Mouse (Mus musculus) NIH3T3 (cell line): Measurements from ENCODE around the gene Cchcr1.

Experiments
- DNase-seq: peaks from one replicate; pipeline ENCODE4 v3.0.0-alpha.2; 2012; ENCODE audit warnings: low read depth

Cchcr1 gene

DNA sequence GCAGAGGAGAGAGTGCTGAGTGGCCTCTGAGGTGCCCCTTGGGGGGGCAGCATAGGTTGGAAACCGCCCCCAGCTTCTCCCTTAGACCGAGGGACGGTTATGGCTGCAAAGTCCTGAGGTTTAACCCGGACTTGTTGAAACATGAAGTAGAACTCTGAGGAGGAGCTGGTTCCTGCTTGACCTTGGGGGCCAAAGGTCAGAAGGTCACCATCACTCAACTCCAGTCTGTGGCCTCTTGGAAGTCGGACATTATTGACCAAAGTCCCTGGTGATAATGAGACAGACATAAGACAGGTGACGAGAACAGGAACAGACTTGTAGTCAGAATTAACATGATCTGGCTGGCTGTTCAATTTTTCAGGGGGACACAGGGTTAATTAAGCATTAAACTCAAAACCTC lies 2.1 kb upstream of the Cchcr1 start:
- no peak for DNase-seq

DNA sequence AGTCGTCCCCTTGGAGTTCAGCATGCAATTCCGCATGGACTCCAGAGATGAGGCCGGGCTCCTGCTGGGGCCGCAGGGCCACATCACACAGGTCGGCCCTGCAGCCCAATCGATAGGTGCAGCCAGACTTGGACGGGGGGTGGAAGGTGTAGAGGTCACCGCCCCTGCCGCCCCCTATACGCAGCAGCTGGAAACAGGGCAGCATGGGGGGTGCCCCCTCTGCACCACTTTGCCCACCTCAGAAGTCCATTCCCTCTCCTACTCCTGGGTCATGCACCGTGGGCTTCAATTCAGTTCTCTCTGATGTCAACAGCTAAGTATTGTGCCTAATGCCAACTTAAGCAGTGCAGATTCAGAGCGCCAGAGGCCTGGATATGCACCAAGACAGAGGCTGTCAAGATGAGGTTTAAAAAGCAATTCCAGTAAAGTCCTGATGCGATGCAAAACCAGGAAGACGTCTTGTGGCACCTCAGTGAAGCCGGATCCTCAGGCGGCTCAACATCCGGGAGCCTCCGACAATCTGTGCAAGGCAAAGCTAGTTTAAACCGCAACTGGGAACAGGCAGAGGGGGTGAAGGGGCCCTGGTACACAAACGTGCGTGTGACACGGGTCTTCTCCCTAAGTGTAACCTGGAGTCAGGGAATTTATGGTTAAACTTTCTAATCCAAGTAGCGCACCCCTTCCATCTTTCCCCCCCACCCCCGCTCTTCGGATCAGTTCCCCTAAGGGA lies 824 bp upstream of the Cchcr1 start:
- DNase-seq, result peak; percentile 61

DNA sequence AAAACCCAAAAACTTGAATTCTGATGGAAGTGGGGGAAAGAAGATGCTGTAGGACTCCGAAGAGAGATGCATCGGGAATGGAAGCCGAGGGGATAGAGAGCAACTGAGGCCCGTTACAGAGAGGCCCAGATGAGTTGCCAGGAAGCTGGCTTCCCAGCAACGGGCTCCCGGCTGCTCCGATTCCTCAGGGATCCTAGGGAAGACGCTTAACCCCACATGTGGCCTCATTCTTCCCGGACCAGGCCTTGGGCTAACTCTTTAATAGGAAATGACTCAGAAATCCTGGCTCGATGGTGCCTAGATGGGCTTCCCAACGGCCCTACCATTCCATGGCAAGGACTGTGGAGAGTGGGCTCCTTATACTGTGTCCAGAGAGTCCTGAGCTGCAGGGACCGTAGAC lies 626 bp downstream of the Cchcr1 start:
- DNase-seq, result peak; percentile 71

DNA sequence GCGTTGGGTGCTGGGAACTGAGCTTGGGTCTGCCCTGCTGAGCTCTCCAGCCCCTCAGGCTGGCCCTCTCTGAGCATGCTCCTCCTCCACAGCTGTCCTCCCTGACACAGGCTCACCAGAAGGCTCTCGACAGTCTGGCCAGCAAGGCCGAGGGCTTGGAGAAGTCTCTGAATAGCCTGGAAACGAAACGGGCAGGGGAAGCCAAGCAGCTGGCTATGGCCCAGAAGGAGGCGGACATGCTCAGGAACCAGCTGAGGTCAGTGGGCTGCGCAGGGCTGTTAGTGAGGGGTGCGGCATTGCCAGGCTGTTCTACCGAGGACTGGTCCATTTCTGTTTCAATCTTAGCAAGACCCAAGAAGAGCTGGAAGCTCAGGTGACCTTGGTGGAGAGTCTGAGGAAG lies 7.5 kb downstream of the Cchcr1 start:
- no peak for DNase-seq

DNA sequence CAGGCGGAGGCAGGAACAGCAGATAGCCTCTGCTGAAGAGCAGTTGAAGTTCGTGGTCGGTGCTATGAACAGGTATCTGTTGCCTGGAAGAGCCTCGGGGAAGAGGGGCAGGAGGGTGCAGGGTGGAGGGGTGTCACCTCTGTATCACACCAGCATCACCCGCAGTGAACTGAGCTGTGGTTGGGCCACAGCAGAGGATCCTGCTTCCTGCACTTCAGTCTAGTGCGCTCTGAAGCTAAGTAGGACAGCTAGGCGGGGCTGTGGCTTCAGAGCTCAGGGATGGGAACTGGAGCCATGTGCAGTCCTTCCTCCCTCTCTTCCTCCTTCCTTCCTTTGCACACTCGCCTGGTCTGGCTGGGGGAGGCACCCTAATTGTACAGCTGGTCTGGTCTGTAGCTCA lies 9.7 kb downstream of the Cchcr1 start:
- DNase-seq, result no peak

DNA sequence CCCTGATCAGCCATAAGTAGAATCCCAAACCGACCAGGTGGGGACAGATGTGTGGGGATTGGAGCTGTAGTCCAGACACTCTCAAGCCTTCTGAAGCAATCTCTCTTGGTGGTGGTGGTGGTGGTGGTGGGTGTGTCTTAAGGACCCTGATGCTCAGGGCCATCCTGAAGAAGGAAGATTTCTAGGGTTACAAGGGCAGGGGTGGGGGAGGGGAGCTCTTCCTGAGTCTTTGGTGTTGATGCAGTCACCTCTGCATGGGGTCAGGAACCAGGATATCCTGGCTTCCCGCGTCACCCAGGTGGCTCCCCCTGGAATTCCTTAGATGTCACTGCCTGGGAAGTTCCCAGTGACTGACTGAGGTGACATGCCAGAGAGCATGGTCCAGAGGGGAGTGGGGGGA lies 15.5 kb downstream of the Cchcr1 start:
- no peak for DNase-seq

DNA sequence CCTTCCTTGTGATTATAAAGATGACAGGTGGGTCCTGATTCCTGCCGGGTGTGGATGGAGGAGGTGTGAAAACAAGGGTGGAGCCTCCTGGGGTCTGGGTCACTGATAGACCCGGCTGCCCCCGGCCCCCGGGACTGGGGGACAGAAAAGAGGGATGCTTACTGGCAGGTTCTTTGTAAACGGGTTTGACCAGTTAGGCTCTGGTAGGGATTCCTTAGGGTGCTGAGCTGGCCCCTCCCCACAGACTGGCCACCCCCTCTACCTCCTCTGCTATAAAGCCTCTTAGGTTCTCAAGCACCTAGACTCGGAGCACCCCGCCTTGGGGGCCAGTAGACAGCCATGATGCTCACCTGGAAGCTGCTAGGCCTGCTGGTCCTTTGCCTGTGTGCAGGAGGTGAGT lies 16.0 kb downstream of the Cchcr1 start, which contains the start of gene Psors1c2:
TSS of gene Psors1c2 (plus strand) at position 301 of the 400 bp plus-strand sequence.
- no peak for DNase-seq

DNA sequence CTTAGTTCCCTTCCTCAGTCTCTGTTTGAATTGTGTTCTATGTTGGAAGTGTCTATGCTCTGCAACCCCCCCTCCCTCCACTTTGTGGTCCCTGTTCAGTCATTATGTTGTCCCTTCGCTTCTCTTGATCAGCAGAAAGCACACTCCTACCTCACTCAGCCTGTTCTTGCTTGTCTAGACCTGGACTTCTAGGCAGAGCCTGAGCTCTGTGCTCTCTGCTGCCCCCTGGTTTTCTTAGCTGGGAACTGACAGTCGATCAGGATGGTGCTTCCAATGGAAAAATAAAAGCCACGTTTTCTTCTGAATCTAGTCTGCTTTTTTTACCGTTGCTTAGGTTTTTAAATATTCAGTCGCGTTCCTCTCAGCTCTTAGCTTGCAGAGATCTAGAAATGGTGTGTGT lies 17.4 kb downstream of the Cchcr1 start:
- DNase-seq, result peak; percentile 93

DNA sequence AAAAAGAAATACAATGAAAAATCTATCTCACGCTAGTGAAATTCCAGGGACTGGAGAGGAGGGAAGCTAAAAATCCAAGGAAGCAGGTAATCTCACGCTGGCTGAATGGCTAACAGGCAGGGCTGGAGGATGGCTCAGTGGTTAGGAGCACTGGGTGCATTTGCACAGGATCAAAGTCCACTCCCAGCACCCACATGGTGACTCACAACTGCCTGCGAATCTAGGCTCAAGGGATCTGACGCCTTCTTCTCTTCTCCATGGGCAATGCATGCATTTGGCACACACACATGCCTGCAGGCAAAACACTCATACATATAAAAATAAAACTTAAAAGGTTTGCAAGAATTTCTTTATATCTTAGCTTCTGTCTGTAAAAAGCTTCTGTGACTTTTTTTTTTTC lies 20.5 kb downstream of the Cchcr1 start:
- peak; percentile 73 for DNase-seq

DNA sequence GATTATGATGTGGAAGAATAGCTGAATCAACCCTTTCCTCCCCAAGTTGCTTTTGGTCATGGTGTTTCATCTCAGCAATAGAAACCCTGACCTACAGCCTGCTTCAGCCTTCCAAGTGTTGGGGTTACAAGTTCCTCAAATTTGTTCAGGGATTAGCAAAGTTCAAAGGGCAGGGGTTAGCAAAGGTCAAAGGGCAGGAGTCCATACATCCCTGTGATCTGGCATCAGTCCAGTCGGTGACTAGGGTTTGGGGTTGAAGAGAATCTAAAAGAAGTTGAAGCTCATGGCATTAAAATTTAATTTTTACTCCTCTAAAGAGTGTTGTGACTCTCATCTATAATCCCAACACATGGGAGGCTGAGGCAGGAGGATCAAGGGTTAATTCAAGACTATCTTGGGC lies 21.6 kb downstream of the Cchcr1 start:
- no peak for DNase-seq

DNA sequence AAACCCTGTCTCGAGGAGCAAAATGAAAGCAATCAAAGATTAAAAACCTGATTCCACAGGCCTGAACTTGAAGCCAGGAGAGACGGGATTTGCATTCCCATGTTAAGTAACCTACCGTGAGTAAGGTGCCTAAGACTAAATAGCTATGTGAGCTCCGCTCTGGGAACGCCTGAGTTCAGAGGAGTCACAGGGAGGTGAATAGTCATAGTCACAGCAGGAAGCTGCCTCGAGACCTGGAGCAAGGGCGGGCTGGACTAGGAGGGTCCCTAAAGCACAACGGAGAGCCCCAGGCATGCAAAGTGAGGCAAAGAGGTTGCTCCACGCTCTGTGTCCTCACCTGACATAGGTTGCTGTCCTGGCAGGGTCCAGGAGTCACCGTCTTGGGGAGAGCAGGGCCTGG lies 22.6 kb downstream of the Cchcr1 start:
- DNase-seq, result no peak

DNA sequence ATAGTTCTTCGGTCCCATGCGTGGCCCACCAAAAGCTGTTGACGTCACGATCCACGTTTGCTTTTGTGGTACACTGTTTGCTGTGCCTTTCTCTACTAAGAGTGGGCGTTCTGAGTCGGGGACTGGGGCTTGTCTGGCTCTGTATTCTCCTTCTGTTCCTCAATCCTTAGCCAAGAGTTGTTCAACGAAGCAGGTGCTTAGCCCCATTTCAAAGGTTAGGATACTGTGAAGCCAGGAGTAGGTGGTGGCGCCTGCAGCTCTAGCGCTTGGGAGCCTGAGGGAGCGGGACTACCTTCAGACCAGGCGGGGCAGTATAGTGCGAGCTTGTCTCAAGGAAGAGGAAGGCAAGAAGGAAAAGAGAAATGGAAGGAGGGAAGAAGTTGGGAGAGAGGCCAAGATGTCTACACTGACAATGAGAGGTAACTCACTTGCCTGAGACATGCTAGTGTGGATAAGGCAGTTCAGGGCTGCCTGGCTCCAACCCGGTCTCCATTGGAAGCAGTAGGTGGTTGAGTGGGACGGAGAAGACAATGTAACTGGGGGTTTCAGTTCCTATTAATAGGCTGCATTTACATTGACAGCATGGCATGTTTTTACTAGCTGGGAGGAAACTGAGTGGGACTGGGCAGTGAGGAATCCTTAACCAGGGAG lies 26.0 kb downstream of the Cchcr1 start:
- DNase-seq, result no peak

DNA sequence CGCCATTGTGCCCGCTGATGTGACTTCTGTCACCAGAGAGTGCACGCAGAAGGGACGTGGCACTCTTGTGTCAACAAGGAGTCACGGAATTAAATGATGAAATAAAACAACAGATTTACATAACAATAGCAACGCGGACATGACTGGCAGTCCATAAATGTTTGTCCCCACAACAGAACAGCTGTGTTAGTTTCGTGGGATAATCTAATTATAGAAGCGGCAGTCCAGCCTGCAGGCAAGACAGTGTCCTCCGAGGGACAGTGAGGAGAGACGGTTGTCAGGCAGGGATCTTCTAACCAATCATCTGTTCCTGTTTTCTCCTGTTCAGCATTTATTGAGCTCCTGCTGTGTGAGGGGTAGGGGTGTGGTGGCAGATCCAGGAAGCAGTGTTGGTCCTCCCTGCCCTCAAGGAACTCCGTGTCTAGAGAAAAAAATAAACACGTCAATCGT lies 26.5 kb downstream of the Cchcr1 start:
- no peak for DNase-seq

DNA sequence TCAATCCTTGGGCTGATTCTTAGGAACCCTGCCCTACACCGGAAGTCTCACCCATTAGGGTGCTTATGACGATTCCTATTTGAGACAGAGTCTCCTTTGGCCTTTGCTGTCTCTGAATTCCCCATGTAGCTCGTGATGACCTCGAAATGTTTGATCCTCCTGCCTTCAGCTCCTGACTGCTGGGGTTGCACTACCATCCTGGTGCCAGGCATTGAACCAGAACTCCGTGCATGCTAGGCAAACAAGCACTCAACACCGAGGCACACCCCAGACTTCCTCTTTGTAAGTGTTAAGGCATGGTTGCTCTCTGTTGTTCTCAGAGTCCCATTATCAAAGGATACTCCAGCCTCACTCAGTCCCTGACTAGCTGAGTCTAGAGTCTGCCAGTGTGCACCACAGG lies 27.1 kb downstream of the Cchcr1 start:
- no peak for DNase-seq

DNA sequence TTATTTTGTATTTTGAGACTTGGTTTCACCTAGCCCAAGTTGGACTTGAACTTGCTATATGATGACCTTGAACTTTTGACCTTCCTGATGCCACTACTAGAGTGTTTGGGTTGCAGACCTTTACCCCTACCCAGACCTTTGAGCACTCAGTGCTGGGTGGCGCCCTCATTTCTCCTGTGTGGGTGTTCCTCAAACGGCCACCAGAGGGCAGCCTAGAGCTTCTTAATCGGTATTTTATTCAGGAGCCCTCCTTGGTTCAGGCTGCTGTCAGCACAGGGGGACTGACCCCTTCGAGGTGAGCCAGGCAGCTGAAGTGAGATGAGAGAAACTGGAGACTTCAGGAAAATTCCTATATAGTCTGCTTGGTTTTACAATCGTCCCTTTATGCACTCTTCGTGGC lies 27.8 kb downstream of the Cchcr1 start:
- DNase-seq, result peak; percentile 82

DNA sequence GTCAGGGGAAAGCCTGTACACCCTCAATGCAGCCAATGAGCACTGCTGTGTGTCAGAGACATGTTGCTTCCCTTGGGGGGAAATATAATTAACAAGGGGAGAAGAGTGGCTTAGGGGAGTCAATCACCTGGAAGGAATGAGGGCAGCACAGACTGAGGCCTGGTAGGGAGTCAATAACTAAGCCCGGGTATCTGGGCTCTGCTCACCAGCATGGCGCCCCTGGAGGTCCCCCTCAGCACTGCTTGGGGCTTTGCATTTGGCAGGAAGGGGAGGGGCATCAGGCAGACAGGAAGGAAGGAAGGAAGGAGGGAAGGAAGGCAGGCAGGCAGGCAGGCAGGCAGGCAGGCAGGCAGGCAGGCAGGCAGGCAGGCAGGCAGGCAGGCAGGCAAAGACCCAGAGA lies 30.6 kb downstream of the Cchcr1 start:
- DNase-seq, result no peak

DNA sequence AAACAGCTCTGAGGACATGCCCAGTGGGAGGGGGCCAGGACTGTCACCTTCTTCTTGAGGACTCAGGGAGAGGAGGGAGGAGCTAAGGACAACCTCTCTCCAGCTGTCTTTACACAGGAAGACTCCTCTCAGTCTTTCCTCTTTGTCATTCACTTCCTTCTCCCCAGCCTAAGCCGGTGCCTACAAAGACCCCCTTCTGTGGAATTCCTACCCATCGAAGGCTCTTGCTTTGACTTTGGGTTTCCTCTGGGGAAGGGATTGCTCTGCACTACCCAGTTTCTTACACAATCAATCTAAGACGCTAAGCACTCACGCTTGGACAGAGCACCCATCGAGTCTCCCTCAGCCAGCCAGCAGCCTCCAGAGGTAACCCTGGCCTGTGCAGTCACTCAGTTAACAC lies 31.7 kb downstream of the Cchcr1 start:
- DNase-seq, result peak; percentile 45

DNA sequence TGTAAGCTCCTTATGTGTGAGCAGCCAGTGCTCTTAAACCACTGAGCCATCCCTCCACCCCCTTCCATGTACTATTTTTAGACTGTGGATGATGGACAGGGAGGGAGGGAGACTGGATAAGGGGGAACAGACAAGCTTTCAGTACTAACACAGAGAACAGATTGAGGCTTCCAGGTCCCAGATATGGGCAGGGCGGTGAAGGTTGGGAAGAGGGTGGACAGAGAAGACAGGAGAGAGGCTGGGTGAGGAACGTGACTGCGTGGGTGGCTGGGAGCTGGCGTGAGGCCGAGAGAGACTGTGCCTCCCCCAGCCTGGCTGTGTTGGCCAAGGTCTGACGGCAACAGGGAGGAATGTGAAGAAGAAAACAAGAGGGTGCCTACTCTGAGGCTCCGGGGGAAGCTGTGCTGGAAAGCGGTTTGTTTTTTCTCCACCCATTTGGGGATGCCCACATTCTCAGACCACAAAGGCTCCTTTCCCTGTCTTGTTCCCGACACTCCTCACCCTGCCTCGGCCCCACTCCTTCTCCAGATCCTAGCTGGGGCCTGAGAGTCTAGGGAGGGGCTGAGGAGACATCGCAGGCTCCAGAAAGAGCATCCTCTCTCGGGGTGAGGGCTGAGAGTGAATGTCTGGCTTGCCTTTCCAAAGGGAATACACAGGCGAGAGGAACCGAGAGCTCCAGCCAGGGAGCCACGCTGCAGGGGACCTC lies 32.7 kb downstream of the Cchcr1 start:
- peak; percentile 98 for DNase-seq

DNA sequence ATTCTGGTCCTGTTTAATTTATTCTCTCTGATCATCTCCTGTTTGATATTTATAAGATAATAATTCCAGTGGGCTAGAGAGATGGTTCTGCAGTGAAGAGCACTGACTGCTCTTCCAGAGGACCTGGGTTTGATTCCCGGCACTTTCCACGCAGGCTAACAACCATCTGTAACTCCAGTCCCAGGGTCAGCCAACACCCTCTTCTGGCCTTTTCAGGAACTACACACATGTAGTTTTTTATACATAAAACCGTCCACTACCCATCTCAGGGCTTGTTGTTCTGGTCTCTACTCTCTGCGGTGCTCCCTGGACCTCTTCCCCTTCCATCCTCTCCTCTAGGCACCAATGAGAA lies 33.2 kb downstream of the Cchcr1 start:
- peak; percentile 54 for DNase-seq

DNA sequence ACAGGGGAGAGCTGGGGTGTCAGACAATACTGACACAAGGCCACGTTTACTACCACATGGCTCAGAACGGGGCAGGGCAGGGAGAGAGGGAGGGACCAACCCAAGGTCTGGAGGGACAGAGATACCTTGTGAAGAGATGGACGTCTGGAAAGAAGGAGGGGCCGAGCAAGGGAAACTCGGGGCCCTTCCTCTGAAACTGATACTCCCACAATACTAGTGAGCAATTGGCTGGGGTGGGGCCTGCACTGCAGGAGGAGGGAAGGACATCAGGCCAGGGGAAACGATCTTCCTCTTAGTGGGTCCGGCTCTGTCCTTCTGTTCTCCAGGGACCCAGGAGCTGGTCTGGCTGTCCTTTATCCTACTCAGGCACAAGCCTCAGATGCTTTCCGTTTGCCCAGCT lies 34.0 kb downstream of the Cchcr1 start:
- DNase-seq, result peak; percentile 50

DNA sequence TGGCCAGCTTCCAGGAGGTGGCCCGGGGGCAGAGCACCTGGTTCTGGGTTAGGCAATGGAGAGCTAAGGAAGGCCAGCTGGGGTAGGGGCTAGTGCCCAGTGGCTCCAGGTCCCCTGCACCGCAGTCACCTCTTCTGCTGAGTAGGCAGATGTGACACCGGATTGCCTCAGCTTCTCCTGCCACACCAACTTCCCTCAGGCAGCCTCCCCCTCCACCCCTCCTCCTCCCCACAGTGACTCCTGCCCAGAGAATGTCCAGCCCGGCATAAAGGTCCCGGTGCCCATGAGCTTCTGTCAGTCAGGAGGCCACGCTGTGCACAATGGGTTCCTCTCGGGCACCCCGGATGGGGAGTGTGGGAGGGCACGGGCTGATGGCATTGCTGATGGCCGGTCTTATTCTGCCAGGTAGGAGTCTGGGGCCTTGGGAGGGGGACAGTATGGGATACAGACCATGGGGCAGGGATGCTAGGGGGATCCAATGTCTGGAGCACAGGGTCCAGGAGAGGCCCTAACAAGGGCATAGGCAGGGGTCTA lies 35.0 kb downstream of the Cchcr1 start, which contains the start of gene Cdsn:
TSS of gene Cdsn (plus strand) at position 248 of the 534 bp plus-strand sequence.
- peak; percentile 63 for DNase-seq

DNA sequence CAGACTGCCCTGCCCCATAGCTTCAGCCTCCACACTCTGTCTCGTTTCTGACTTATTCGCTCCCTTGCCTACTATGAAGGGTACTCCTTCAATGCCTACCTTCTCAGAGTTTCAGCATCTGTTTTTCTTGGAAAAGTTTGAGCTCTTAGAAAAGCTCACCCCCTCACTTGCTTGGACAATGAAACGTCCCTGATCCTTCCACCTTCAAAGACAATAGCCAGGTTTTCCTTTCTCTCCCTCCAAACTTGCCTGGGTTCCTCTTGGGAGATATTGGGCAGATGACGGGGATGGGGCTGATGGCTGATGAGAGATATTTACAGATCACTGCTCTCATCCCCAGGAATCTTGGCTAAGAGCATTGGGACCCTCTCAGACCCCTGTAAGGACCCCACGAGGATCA lies 37.4 kb downstream of the Cchcr1 start:
- no peak for DNase-seq
